Mouse (Mus musculus) brain, embryonic 14.5 days (tissue): ENCODE measurements around the gene Nanog.

Source experiments
- CTCF ChIP-seq: fragments of 200-500 bp; IDR thresholded peaks from 2 replicates; pipeline ENCODE4 v1.5.1; 2012; ENCODE audit warnings: inconsistent platforms, mild to moderate bottlenecking, moderate library complexity, borderline replicate concordance; ENCODE audit not compliant: insufficient read depth, insufficient read length; ENCODE audit errors: extremely low read depth
- POLR2A ChIP-seq: fragments of 200-500 bp; IDR thresholded peaks from 2 replicates; pipeline ENCODE4 v1.6.1; 2012; ENCODE audit warnings: mild to moderate bottlenecking, inconsistent platforms, borderline replicate concordance; ENCODE audit not compliant: poor library complexity, insufficient read depth, insufficient read length, severe bottlenecking; ENCODE audit errors: extremely low read depth

DNA sequence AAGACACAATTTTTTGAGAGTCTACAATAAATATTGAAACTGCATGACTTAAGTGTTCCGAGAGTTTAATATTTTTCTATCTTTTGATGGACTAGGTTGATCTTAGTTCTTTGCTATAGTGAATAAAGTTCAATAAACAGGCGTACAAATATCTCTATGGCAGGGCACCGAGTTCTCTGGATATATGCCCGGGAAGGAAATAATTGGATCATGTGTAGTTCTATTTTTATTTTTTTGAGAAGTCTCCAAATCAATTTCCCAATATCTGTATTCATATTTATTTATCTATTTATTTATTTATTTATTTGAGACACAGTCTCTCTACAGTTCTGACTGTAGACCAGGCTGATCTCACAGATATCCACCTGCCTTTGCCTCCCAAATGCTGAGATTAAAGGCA, 36.4 kb upstream of the Nanog start:
- no peak for TF ChIP-seq POLR2A
- TF ChIP-seq CTCF = no peak
